Mouse (Mus musculus): ENCODE measurements around the gene Pax7. TPM values are rescaled to one million over a fixed set of nuclear protein-coding genes. Genes with fewer than 3 reads are reported as not detected.

Gene Pax7
- polyA plus RNA-seq (2016; fragmentation: Nextera tagmentation; extraction: Ambion mirVana) = 2.3 and 2.7 TPM in 2 replicates

DNA sequence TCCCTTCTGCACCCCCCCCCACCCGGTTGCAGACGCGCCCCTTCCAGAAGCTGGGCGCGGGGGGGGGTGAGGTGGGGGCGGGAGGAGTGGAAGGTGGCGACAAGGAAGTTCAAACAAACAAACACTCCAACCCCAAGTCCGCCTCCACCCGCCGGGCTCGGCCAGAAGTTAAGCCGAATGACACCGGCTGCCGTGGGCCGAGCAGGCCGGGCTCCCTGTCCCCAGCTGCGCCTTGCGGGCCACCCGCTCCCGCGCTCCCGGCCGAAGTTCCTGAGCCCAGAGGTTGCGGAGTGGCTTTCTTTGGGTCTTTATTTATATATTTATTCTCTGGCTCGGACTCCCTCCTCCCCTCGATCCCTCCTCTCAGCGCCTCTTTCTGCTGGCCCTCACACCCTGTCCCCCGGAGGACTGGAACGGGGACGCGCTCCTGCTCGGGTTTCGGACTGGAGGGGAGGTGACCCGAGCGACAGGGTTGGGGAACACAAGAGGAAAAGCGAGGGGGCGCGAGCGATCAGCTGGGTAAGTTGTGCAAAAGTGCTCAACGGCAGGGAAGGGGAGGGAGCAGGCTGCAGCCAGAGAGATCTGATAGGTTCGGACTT is at the start of gene Pax7:
Pax7 (minus strand) TSS at position 493 of the 599 bp plus-strand sequence.
- Histone ChIP-seq H3K4me3 (peak within 1 kb of the TSS; percentile 54), H3K36me3 (no peaks in the 10 kb centered on the region; the same call in 1 of the 2 replicates), H3K9ac (peak within 1 kb of the TSS; percentile 70), H3K4me1 (peaks cover 84% of the 10 kb centered on the region), H3K4me2 (replicated peaks) (peak within 1 kb of the TSS; percentile 67), H3K9me3 (no peaks in the 10 kb centered on the region), H3K27me3 (replicated peaks) (peaks cover 86% of the 10 kb centered on the region), H3K27ac (peak within 1 kb of the TSS; percentile 47)
- WGBS = under 1% methylated on average over 38 of the region's 41 CpGs
- ATAC-seq (ENCODE audit: low FRiP score, low read depth) = peak; percentile 48

DNA sequence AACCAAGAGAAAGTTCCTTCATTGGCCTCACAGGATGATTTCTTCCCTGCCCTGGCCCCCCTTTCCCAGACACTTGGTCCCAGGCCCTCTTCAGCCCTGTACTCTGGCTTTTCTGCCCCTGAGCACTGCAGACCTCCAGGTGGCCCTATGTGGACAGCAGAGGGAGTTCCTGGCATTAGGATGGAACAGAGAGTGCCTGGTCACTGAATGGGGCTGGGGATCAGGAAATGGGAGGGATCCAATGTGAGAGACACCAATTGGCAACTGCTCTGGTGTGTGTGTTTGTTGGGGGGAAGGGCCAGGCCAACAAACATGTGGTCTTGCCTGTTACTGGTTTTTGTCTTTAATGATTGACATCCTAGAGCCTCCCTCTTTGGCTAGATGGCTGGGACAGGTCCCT is 48.5 kb upstream of the Pax7 start:
- H3K4me1 ChIP-seq = no peaks in the 10 kb centered on the region
- H3K27ac ChIP-seq = no peak overlapping the region
- no peak overlapping the region for H3K4me2 ChIP-seq (replicated peaks)
- ATAC-seq (ENCODE audit: low FRiP score, low read depth) = no peak
- H3K9ac ChIP-seq = no peak overlapping the region
- H3K27me3 ChIP-seq (replicated peaks) = no peaks in the 10 kb centered on the region
- no peak overlapping the region for H3K4me3 ChIP-seq
- H3K9me3 ChIP-seq = no peaks in the 10 kb centered on the region
- no peaks in the 10 kb centered on the region for H3K36me3 ChIP-seq

- 74% methylated on average over 7 of the region's 7 CpGs for WGBS
- Histone ChIP-seq H3K36me3 (no peaks in the 10 kb centered on the region), H3K4me1 (no peaks in the 10 kb centered on the region), H3K4me3 (no peak overlapping the region), H3K27me3 (replicated peaks) (no peaks in the 10 kb centered on the region), H3K9ac (no peak overlapping the region), H3K9me3 (no peaks in the 10 kb centered on the region), H3K27ac (no peak overlapping the region), H3K4me2 (replicated peaks) (no peak overlapping the region)
- ATAC-seq (ENCODE audit: low FRiP score, low read depth) = no peak
These were observed 46.0 kb upstream of the Pax7 start for GRCm38 (mm10) chr4:139879324-139879723.

DNA sequence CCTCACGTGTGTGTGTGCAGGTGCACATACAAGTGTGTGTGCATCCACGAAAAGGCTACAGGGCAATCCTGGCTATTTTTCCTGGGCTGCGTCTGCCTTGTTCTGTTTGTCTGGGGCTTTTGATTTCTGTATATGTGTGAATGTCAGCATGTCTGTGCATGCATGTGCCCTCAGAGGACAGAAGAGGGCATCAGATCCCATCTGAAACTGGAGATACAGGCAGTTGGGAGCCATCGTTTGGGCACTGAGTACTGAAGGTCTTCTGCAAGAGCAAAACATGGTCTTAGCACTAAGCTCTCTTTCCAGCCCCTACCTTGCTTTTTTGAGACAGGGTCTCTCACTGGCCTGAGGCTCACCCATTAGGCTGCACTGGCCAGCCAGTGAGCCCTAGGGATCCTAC is 45.1 kb upstream of the Pax7 start:
- no peaks in the 10 kb centered on the region for H3K27me3 ChIP-seq (replicated peaks)
- no peak overlapping the region for H3K9ac ChIP-seq
- no peaks in the 10 kb centered on the region for H3K36me3 ChIP-seq
- no peak overlapping the region for H3K27ac ChIP-seq
- H3K9me3 ChIP-seq = no peaks in the 10 kb centered on the region
- ATAC-seq (ENCODE audit: low FRiP score, low read depth) = no peak
- H3K4me2 ChIP-seq (replicated peaks) = no peak overlapping the region
- no peaks in the 10 kb centered on the region for H3K4me1 ChIP-seq
- WGBS = 71% methylated on average over 4 of the region's 4 CpGs
- no peak overlapping the region for H3K4me3 ChIP-seq

DNA sequence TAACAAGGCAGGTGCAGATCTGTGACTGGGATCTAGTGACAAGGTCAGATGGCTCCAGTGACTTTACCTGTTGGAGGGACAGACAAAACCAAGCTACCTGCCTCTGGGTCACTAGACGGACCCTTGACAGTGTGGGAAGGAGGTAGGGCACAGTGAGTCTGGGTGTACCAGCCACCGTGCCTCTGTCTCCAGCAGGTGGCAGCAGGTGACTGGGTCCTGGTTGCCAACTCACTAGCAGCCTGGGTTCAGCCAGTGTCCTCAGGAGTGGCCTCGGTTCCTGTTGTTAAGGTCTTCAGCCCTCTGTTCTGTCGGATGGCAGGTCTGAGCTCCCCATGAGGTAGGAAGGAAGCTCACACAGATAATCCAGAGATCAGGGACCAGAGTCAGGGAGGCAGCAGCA is 43.9 kb upstream of the Pax7 start:
- no peak for ATAC-seq (ENCODE audit: low FRiP score, low read depth)
- Histone ChIP-seq H3K9ac (no peak overlapping the region), H3K4me2 (replicated peaks) (no peak overlapping the region), H3K4me1 (no peaks in the 10 kb centered on the region), H3K27me3 (replicated peaks) (no peaks in the 10 kb centered on the region), H3K9me3 (no peaks in the 10 kb centered on the region), H3K36me3 (no peaks in the 10 kb centered on the region), H3K27ac (no peak overlapping the region), H3K4me3 (no peak overlapping the region)
- WGBS = 7% methylated on average over 4 of the region's 4 CpGs

- ATAC-seq (ENCODE audit: low FRiP score, low read depth) = peak; percentile 37; the same call in 1 of the 2 replicates
- 7% methylated on average over 3 of the region's 3 CpGs for WGBS
- H3K4me2 ChIP-seq (replicated peaks) = no peak overlapping the region
- H3K4me1 ChIP-seq = peaks cover 7% of the 10 kb centered on the region; the same call in 1 of the 2 replicates
- no peak overlapping the region for H3K27ac ChIP-seq
- no peaks in the 10 kb centered on the region for H3K27me3 ChIP-seq (replicated peaks)
- H3K9ac ChIP-seq = no peak overlapping the region
- H3K9me3 ChIP-seq = no peaks in the 10 kb centered on the region
- H3K36me3 ChIP-seq = no peaks in the 10 kb centered on the region
- H3K4me3 ChIP-seq = no peak overlapping the region
These were observed 39.3 kb upstream of the Pax7 start for GRCm38 (mm10) chr4:139872595-139872994.

GRCm38 (mm10) chr4:139871699-139872098 is 38.4 kb upstream of the Pax7 start:
- Histone ChIP-seq H3K27ac (no peak overlapping the region), H3K4me2 (replicated peaks) (no peak overlapping the region), H3K36me3 (no peaks in the 10 kb centered on the region), H3K4me1 (peaks cover 7% of the 10 kb centered on the region; the same call in 1 of the 2 replicates), H3K4me3 (no peak overlapping the region), H3K9me3 (no peaks in the 10 kb centered on the region), H3K9ac (no peak overlapping the region), H3K27me3 (replicated peaks) (no peaks in the 10 kb centered on the region)
- 24% methylated on average over 12 of the region's 12 CpGs for WGBS
- ATAC-seq (ENCODE audit: low FRiP score, low read depth) = 0 out of 2 replicates have a peak, but pooled peaks have one; percentile 37

GRCm38 (mm10) chr4:139863218-139863617 is 29.9 kb upstream of the Pax7 start:
- no peak overlapping the region for H3K4me3 ChIP-seq
- no peak for ATAC-seq (ENCODE audit: low FRiP score, low read depth)
- WGBS = 88% methylated on average over 1 of the region's 1 CpGs
- no peak overlapping the region for H3K4me2 ChIP-seq (replicated peaks)
- no peak overlapping the region for H3K27ac ChIP-seq
- no peaks in the 10 kb centered on the region for H3K4me1 ChIP-seq
- no peaks in the 10 kb centered on the region for H3K36me3 ChIP-seq
- H3K9ac ChIP-seq = no peak overlapping the region
- no peaks in the 10 kb centered on the region for H3K27me3 ChIP-seq (replicated peaks)
- H3K9me3 ChIP-seq = no peaks in the 10 kb centered on the region

DNA sequence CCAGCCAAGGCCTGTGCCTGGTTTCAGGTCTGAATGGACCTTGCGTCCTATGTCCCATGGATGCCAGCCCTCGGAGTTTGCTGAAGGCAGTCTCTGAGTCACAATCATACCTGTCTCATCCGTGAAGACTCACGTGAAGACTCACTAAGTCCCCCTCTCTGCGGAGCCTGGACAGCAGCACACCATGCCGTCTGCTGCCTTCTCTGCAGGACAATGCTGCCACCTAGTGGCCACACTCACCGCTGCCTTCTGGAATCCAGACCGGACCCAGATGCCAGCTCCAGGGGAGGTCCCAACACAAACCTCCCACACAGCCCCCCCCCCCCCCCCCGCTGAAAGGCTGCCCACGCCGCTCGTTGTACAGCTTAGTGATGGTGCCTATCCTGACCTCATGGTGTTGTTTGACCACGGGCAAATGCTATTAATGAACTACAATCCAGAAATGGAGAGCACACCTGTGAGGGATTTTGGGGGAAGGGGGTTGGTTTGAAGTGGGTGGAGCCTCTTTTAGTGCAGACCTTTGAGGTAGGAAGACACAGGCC is 25.4 kb upstream of the Pax7 start:
- Histone ChIP-seq H3K9me3 (no peaks in the 10 kb centered on the region), H3K27ac (no peak overlapping the region), H3K9ac (no peak overlapping the region), H3K36me3 (no peaks in the 10 kb centered on the region), H3K4me2 (replicated peaks) (no peak overlapping the region), H3K4me3 (no peak overlapping the region), H3K27me3 (replicated peaks) (peaks cover 21% of the 10 kb centered on the region), H3K4me1 (no peaks in the 10 kb centered on the region)
- ATAC-seq (ENCODE audit: low FRiP score, low read depth) = peak; percentile 53; the same call in 1 of the 2 replicates
- WGBS = 2% methylated on average over 13 of the region's 13 CpGs

- no peak overlapping the region for H3K4me3 ChIP-seq
These were observed 19.1 kb upstream of the Pax7 start for GRCm38 (mm10) chr4:139852219-139853035.

DNA sequence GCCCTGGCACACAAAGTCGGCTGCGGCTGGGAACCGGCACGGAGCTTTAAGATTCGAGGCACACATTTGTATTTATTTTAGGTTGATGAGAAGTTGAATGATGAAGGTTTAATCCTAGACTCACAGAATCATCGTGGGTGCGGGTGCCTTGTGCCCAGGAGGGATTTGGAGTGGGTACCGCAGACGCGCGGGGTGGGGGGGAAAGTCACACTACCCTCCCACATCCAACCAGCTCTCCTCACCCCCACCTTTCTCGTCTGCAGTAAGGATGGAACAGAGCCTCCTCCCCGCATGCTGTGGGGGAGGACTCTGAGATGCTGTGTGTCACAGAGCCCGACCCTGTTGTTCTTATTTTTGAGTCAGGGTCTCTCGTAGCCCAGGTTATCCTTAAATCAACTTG is 18.1 kb upstream of the Pax7 start:
- ATAC-seq (ENCODE audit: low FRiP score, low read depth) = no peak
- H3K9ac ChIP-seq = no peak overlapping the region
- H3K4me1 ChIP-seq = peaks cover 5% of the 10 kb centered on the region
- H3K9me3 ChIP-seq = no peaks in the 10 kb centered on the region
- 0 out of 2 replicates have a peak overlapping the region, but pooled peaks have one; percentile 22 for H3K4me2 ChIP-seq (replicated peaks)
- WGBS = 18% methylated on average over 15 of the region's 15 CpGs
- peaks cover 57% of the 10 kb centered on the region for H3K27me3 ChIP-seq (replicated peaks)
- H3K27ac ChIP-seq = no peak overlapping the region
- H3K4me3 ChIP-seq = no peak overlapping the region
- H3K36me3 ChIP-seq = no peaks in the 10 kb centered on the region

More at GRCm38 (mm10) chr4:139852219-139853035, 19.1 kb upstream of the Pax7 start:
- no peaks in the 10 kb centered on the region for H3K9me3 ChIP-seq
- H3K27me3 ChIP-seq (replicated peaks) = peaks cover 57% of the 10 kb centered on the region
- WGBS = 1% methylated on average over 25 of the region's 25 CpGs
- peak; percentile 71; the same call in 1 of the 2 replicates for ATAC-seq (ENCODE audit: low FRiP score, low read depth)
- no peaks in the 10 kb centered on the region for H3K36me3 ChIP-seq
- H3K27ac ChIP-seq = no peak overlapping the region
- peak overlapping the region; percentile 9; the same call in 1 of the 2 replicates for H3K9ac ChIP-seq
- peak overlapping the region; percentile 40 for H3K4me2 ChIP-seq (replicated peaks)
- peaks cover 5% of the 10 kb centered on the region for H3K4me1 ChIP-seq

DNA sequence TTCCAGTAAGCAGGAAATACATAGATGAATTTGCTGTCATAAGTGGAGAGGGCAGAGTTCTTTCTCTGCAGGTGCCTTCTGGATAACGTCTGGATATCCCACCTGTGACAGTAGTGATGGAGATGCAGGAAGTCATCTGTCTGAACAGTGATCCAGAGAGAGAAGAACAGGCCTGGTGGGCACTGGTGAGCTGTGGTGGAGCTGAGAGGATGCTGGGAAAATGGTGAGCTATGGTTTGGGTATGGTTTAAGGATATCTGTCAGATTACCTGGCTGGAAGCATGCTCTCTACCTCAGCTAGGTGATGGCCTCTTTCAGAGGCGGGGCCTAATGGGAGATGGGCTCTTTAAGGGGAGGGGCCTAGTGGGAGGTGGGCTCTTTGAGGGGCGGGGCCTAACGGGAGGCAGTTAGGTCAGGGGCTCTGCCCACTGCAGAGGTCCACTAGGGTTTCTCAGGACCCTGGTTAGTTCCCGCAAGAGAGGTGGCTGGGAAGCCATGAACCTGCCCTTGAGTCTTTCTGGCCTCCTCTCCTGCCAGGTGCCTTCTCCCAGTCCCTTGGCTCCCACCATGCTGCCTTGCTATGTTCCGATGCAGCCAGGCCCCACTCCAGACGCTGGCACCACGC is 17.3 kb upstream of the Pax7 start:
- no peaks in the 10 kb centered on the region for H3K36me3 ChIP-seq
- H3K9ac ChIP-seq = no peak overlapping the region
- H3K4me3 ChIP-seq = no peak overlapping the region
- no peak for ATAC-seq (ENCODE audit: low FRiP score, low read depth)
- H3K4me2 ChIP-seq (replicated peaks) = peak overlapping the region; percentile 22; the same call in 1 of the 2 replicates
- H3K9me3 ChIP-seq = no peaks in the 10 kb centered on the region
- H3K27ac ChIP-seq = no peak overlapping the region
- peaks cover 5% of the 10 kb centered on the region for H3K4me1 ChIP-seq
- WGBS = 14% methylated on average over 8 of the region's 8 CpGs
- H3K27me3 ChIP-seq (replicated peaks) = peaks cover 57% of the 10 kb centered on the region
